Mouse (Mus musculus) lung, adult 2 months (tissue): ENCODE measurements around the gene Tmem82.

ENCODE experiments used
- CTCF ChIP-seq: fragments of 200-500 bp; IDR thresholded peaks from 2 replicates; pipeline ENCODE4 v1.5.1; 2011; ENCODE audit warnings: mild to moderate bottlenecking, low read length, control low read depth; ENCODE audit not compliant: insufficient read depth
- POLR2A ChIP-seq: fragments of 200-500 bp; IDR thresholded peaks from 2 replicates; pipeline ENCODE4 v1.6.1; 2011; ENCODE audit warnings: low read depth, mild to moderate bottlenecking, control low read depth, low read length, borderline replicate concordance; ENCODE audit errors: extremely low read depth

DNA sequence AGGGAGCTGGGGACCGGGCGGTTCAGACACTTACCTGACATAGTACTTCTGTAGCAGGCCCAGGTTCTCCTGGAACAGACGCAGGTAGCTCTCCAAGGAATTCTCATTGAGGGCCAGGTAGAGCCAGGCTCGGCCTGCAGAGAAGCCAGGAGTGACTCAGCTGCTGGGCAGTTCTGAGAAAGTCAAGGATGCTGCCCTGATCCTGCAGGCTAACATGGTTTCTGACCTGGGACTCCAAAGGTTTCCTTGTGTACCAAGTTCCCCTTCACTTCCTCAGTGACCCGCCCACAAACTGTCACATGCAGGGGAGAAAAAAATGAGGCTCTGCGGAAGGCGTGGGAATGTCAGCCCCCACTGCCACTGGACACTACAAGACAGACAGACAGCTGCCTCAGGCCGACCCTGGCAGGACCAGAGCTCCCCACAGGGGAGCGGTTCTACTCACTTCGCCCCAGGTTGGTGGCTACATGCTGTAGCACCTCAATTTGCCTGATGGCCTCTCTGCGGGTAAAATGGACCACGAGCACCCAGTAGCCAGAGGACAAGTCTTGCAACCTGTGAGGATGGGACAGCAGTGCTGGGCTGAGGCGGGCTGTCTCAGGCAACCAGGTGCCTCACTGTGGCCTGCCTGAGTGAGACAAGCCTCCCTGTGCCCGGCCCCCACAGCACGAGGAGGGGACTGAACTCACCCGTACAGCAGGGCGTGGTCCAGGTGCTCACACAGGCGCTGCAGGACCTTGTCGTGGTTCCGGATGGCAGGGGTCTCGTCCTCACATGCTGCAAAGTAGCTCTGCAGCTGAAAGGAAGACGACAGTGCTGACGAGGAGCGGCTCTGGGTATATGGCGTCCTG lies 23.8 kb upstream of the Tmem82 start:
- TF ChIP-seq CTCF (no peak), POLR2A (no peak)
